Mouse (Mus musculus): ENCODE data around the gene Zbtb16.

DNA sequence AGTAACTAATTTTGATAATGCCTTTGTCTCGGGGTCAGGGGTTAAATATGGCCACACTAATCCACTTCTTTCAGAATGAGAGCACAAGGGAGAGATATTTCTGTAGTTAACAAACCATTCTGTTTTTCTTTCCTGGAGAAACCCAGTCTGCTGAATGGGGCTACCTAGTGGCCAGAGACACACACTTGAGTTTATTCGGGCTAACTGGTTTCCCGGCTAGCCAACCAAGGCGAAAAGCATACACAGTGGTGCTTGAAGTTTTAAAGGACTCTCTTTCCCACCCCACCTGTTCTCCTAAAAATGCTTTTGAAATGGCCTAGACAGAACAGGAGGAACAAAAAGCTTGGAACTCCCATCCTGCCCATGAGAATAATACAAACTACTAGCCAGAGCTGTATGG is 140.2 kb downstream of the Zbtb16 start:
- TF ChIP-seq EP300 (IDR thresholded peaks at IDR 0.05; ENCODE audit: insufficient read depth, low read depth, low read length) = no peak
- TF ChIP-seq POLR2A (IDR thresholded peaks at IDR 0.05; ENCODE audit: insufficient read depth, low read depth, low read length) = no peak
- no peak for TF ChIP-seq CTCF (IDR thresholded peaks at IDR 0.05)
